Mouse (Mus musculus): ENCODE data around the gene Fnbp1l. TPM values are rescaled to one million over a fixed set of nuclear protein-coding genes. Genes with fewer than 3 reads are reported as not detected.

The Fnbp1l gene
- 10 to 100 TPM; 36.1 to 47.9 TPM for total RNA-seq (2021)
- long read RNA-seq, experiment 1: 0 reads
- long read RNA-seq, experiment 2, partial matches to known transcripts: 0 of 5 reads
- long read RNA-seq, experiment 2, other reads (novel, unspliced or antisense): 5 of 5 reads

GRCm38 (mm10) chr3:122618991-122619930 is at the start of gene Fnbp1l:
TSS of gene Fnbp1l (minus strand) at chr3:122619715.
- peak; percentile 44 to 69 for DNase-seq (ENCODE audit: low spot score in 2 of 2)

- no peak for DNase-seq (ENCODE audit: low spot score in 2 of 2)
Measured at GRCm38 (mm10) chr3:122660795-122661194, 41.3 kb upstream of the Fnbp1l start.

GRCm38 (mm10) chr3:122659261-122659917 is 39.9 kb upstream of the Fnbp1l start:
- no peak for DNase-seq (ENCODE audit: low spot score in 2 of 2)

GRCm38 (mm10) chr3:122647195-122647837 is 27.8 kb upstream of the Fnbp1l start:
- DNase-seq (ENCODE audit: low spot score in 2 of 2): no peak

GRCm38 (mm10) chr3:122640286-122640685 is 20.8 kb upstream of the Fnbp1l start:
- DNase-seq (ENCODE audit: low spot score in 2 of 2): no peak

- no peak for DNase-seq (ENCODE audit: low spot score in 2 of 2)
Measured at GRCm38 (mm10) chr3:122639197-122639475, 19.6 kb upstream of the Fnbp1l start.

GRCm38 (mm10) chr3:122638329-122639196 is 19.0 kb upstream of the Fnbp1l start:
- DNase-seq (ENCODE audit: low spot score in 2 of 2): peak; percentile 77 to 95

- DNase-seq (ENCODE audit: low spot score in 2 of 2): no peak
Measured at GRCm38 (mm10) chr3:122637280-122637679, 17.8 kb upstream of the Fnbp1l start.

- DNase-seq (ENCODE audit: low spot score in 2 of 2): no peak
Measured at GRCm38 (mm10) chr3:122635246-122635645, 15.7 kb upstream of the Fnbp1l start.

GRCm38 (mm10) chr3:122629580-122629979 is 10.1 kb upstream of the Fnbp1l start:
- no peak for DNase-seq (ENCODE audit: low spot score in 2 of 2)

- DNase-seq (ENCODE audit: low spot score in 2 of 2): no peak
Measured at GRCm38 (mm10) chr3:122628956-122629355, 9.4 kb upstream of the Fnbp1l start.

- no peak for DNase-seq (ENCODE audit: low spot score in 2 of 2)
Measured at GRCm38 (mm10) chr3:122628546-122628945, 9.0 kb upstream of the Fnbp1l start.

GRCm38 (mm10) chr3:122627846-122628245 is 8.3 kb upstream of the Fnbp1l start:
- DNase-seq (ENCODE audit: low spot score in 2 of 2): no peak

GRCm38 (mm10) chr3:122624591-122624990 is 5.1 kb upstream of the Fnbp1l start:
- no peak for DNase-seq (ENCODE audit: low spot score in 2 of 2)

- DNase-seq (ENCODE audit: low spot score in 2 of 2): no peak
Measured at GRCm38 (mm10) chr3:122620285-122620931, 893 bp upstream of the Fnbp1l start.

GRCm38 (mm10) chr3:122619931-122620284 is 393 bp upstream of the Fnbp1l start:
- peak in 1 of 2 experiments; percentile 27 for DNase-seq (ENCODE audit: low spot score in 2 of 2)

GRCm38 (mm10) chr3:122618402-122618801 is 1.1 kb downstream of the Fnbp1l start:
- DNase-seq (ENCODE audit: low spot score in 2 of 2): no peak

- no peak for DNase-seq (ENCODE audit: low spot score in 2 of 2)
Measured at GRCm38 (mm10) chr3:122617613-122618340, 1.7 kb downstream of the Fnbp1l start.

- no peak for DNase-seq (ENCODE audit: low spot score in 2 of 2)
Measured at GRCm38 (mm10) chr3:122612537-122612936, 7.0 kb downstream of the Fnbp1l start.

- DNase-seq (ENCODE audit: low spot score in 2 of 2): no peak
Measured at GRCm38 (mm10) chr3:122611761-122612160, 7.8 kb downstream of the Fnbp1l start.

All from adrenal gland, postnatal 4 days (tissue).